Mouse (Mus musculus): ENCODE data around the gene Olfr609. TPM values are rescaled to one million over a fixed set of nuclear protein-coding genes. Genes with fewer than 3 reads are reported as not detected.
"Not testable (repeated sequence)": the region's sequence is repeated elsewhere in the genome, so short reads cannot be mapped to it uniquely, and the experiment has no call there.

Olfr609 gene
- not detected in 2 replicates for polyA plus RNA-seq (2016; fragmentation: Nextera tagmentation; extraction: Ambion mirVana)

GRCm38 (mm10) chr7:103497962-103498361, at the start of gene Olfr609:
Gene Olfr609 (minus strand): TSS chr7:103498062.
- Histone ChIP-seq H3K4me3 (replicated peaks) (no peak within 1 kb of the TSS), H3K4me1 (no peaks in the 10 kb centered on the region), H3K4me2 (no peak within 1 kb of the TSS), H3K9me3 (no peaks in the 10 kb centered on the region), H3K36me3 (replicated peaks) (no peaks in the 10 kb centered on the region), H3K9ac (no peak within 1 kb of the TSS), H3K27me3 (no peaks in the 10 kb centered on the region), H3K27ac (no peak within 1 kb of the TSS)
- no peak for ATAC-seq (ENCODE audit: low FRiP score)
- WGBS = 79% methylated on average over 1 of the region's 1 CpGs

DNA sequence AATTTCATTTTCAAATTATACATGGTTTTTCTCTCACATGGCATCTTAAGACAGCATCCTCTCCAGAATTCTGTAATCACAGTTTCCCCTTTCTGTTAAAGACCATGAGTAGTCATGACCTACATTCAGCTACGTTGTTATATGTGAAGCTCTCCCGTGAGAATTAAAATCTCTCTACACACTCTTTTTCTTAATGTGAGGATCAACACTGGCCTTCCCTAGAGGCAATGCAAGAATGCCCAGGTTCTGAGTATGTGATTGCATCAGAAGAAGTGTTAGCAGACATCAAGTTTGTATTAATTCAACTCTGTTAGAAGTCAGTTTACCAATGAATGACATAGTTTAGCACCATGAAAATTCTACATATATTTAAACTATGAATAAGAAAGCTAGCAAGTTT, 44.8 kb upstream of the Olfr609 start, which contains the start of gene Olfr612:
Gene Olfr612, minus strand, starts transcription at position 101 of the 400 bp plus-strand sequence.
- not testable (repeated sequence) for H3K4me1 ChIP-seq; H3K4me2 ChIP-seq; H3K36me3 ChIP-seq (replicated peaks); H3K4me3 ChIP-seq (replicated peaks); H3K9ac ChIP-seq; H3K27me3 ChIP-seq; H3K9me3 ChIP-seq; H3K27ac ChIP-seq; ATAC-seq (ENCODE audit: low FRiP score)
- WGBS = 79% methylated on average over 2 of the region's 2 CpGs

GRCm38 (mm10) chr7:103520746-103521145, 22.9 kb upstream of the Olfr609 start, which contains the start of gene Olfr611:
Gene Olfr611 (minus strand): TSS chr7:103520846.
- not testable (repeated sequence) for ATAC-seq (ENCODE audit: low FRiP score); H3K9me3 ChIP-seq; H3K9ac ChIP-seq; H3K27ac ChIP-seq; H3K4me3 ChIP-seq (replicated peaks); H3K4me1 ChIP-seq; H3K36me3 ChIP-seq (replicated peaks); H3K27me3 ChIP-seq; H3K4me2 ChIP-seq
- 75% methylated on average over 1 of the region's 1 CpGs for WGBS

GRCm38 (mm10) chr7:103512022-103512421, 14.2 kb upstream of the Olfr609 start, which contains the start of gene Olfr610:
Gene Olfr610 (minus strand): TSS chr7:103512122.
- 92% methylated on average over 2 of the region's 2 CpGs for WGBS
- Histone ChIP-seq H3K27me3 (no peaks in the 10 kb centered on the region), H3K4me2 (no peak within 1 kb of the TSS), H3K4me1 (no peaks in the 10 kb centered on the region), H3K27ac (no peak within 1 kb of the TSS), H3K36me3 (replicated peaks) (no peaks in the 10 kb centered on the region), H3K4me3 (replicated peaks) (no peak within 1 kb of the TSS), H3K9me3 (no peaks in the 10 kb centered on the region), H3K9ac (no peak within 1 kb of the TSS)
- ATAC-seq (ENCODE audit: low FRiP score) = no peak

- H3K4me3 ChIP-seq (replicated peaks); H3K9ac ChIP-seq; H3K36me3 ChIP-seq (replicated peaks); H3K4me2 ChIP-seq; ATAC-seq (ENCODE audit: low FRiP score); H3K27ac ChIP-seq; H3K27me3 ChIP-seq; H3K9me3 ChIP-seq; H3K4me1 ChIP-seq: not testable (repeated sequence)
- WGBS = 85% methylated on average over 9 of the region's 9 CpGs
Observed at GRCm38 (mm10) chr7:103477106-103477505, 20.8 kb downstream of the Olfr609 start.

DNA sequence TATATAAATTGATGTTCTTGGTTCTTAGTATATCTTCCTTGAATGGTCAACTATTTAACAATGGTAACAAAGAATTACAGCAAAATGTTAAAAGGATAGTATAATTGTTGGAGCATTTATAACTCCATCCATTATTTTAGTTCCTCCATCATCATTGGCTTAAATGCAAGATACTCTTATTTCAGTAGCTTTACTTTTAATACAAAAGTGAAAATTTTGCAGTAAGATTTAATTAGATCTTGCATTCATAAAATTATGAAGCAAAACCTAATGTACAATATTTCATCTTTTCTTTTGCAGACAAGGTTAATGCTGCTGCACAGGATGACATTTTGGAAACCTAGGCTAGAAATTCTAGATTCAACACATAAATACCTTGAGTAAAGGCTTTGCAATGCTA, 28.3 kb downstream of the Olfr609 start, which contains the start of gene Olfr608:
Gene Olfr608, plus strand, starts transcription at position 301 of the 400 bp plus-strand sequence.
- H3K27ac ChIP-seq = no peak within 1 kb of the TSS
- ATAC-seq (ENCODE audit: low FRiP score) = no peak
- no peak within 1 kb of the TSS for H3K4me2 ChIP-seq
- H3K9ac ChIP-seq = no peak within 1 kb of the TSS
- no peaks in the 10 kb centered on the region for H3K36me3 ChIP-seq (replicated peaks)
- no peaks in the 10 kb centered on the region for H3K27me3 ChIP-seq
- no peaks in the 10 kb centered on the region for H3K9me3 ChIP-seq
- no peak within 1 kb of the TSS for H3K4me3 ChIP-seq (replicated peaks)
- H3K4me1 ChIP-seq = no peaks in the 10 kb centered on the region

- no peaks in the 10 kb centered on the region for H3K27me3 ChIP-seq
- no peak overlapping the region for H3K9ac ChIP-seq
- H3K4me2 ChIP-seq = no peak overlapping the region
- H3K4me1 ChIP-seq = no peaks in the 10 kb centered on the region
- H3K9me3 ChIP-seq = no peaks in the 10 kb centered on the region
- no peak for ATAC-seq (ENCODE audit: low FRiP score)
- H3K4me3 ChIP-seq (replicated peaks) = no peak overlapping the region
- H3K36me3 ChIP-seq (replicated peaks) = no peaks in the 10 kb centered on the region
- no peak overlapping the region for H3K27ac ChIP-seq
- 92% methylated on average over 5 of the region's 5 CpGs for whole genome bisulfite sequencing
Observed at GRCm38 (mm10) chr7:103460590-103460989, 37.3 kb downstream of the Olfr609 start.

GRCm38 (mm10) chr7:103448746-103449145, 49.1 kb downstream of the Olfr609 start, which contains the start of gene Olfr606:
Gene Olfr606 (plus strand): TSS chr7:103449046.
- Histone ChIP-seq H3K4me3 (replicated peaks) (no peak within 1 kb of the TSS), H3K9ac (no peak within 1 kb of the TSS), H3K4me1 (no peaks in the 10 kb centered on the region), H3K27me3 (no peaks in the 10 kb centered on the region), H3K36me3 (replicated peaks) (no peaks in the 10 kb centered on the region), H3K9me3 (no peaks in the 10 kb centered on the region), H3K4me2 (no peak within 1 kb of the TSS), H3K27ac (no peak within 1 kb of the TSS)
- no peak for ATAC-seq (ENCODE audit: low FRiP score)
- 90% methylated on average over 2 of the region's 2 CpGs for WGBS

DNA sequence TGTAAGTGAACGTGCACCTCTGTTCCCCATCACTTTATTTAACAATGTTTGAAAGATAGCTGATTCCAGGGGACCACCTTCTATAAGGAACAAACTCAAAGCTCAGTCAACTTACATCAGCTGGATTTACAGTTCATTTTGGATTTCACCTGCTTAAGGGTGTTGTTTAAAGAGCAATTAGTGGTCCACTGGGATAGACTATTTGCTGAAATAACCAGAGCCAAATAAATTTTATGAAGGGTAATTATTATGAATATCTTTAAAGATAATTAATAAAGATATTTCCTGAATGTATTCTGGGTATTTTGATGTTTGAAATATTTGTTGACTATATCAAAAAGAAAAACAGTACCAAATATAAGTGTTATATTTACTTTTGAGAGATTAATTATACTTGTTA, 52.5 kb downstream of the Olfr609 start, which contains the start of gene Olfr605:
Gene Olfr605, minus strand, starts transcription at position 101 of the 400 bp plus-strand sequence.
- H3K4me3 ChIP-seq (replicated peaks) = no peak within 1 kb of the TSS
- H3K27ac ChIP-seq = no peak within 1 kb of the TSS
- no peaks in the 10 kb centered on the region for H3K36me3 ChIP-seq (replicated peaks)
- no peaks in the 10 kb centered on the region for H3K9me3 ChIP-seq
- no peaks in the 10 kb centered on the region for H3K4me1 ChIP-seq
- no peak within 1 kb of the TSS for H3K9ac ChIP-seq
- 80% methylated on average over 1 of the region's 1 CpGs for WGBS
- ATAC-seq (ENCODE audit: low FRiP score) = no peak
- H3K27me3 ChIP-seq = no peaks in the 10 kb centered on the region
- no peak within 1 kb of the TSS for H3K4me2 ChIP-seq

Other genes starting within 250 kb of the Olfr609 start
- gene Usp17ld, start 245.6 kb downstream of the Olfr609 start, polyA plus RNA-seq (2016; fragmentation: Nextera tagmentation; extraction: Ambion mirVana) = not detected in 2 replicates
- gene Olfr596, start 192.4 kb downstream of the Olfr609 start, polyA plus RNA-seq (2016; fragmentation: Nextera tagmentation; extraction: Ambion mirVana) = not detected in 2 replicates
- 0.20 TPM in 1 of 2 replicates, not detected in the other for gene Olfr597, start 181.7 kb downstream of the Olfr609 start, polyA plus RNA-seq (2016; fragmentation: Nextera tagmentation; extraction: Ambion mirVana)
- not detected in 2 replicates for gene Olfr598, start 174.5 kb downstream of the Olfr609 start, polyA plus RNA-seq (2016; fragmentation: Nextera tagmentation; extraction: Ambion mirVana)
- gene Olfr599, start 162.1 kb downstream of the Olfr609 start, polyA plus RNA-seq (2016; fragmentation: Nextera tagmentation; extraction: Ambion mirVana) = not detected in 2 replicates
- gene Olfr600, start 148.4 kb downstream of the Olfr609 start, polyA plus RNA-seq (2016; fragmentation: Nextera tagmentation; extraction: Ambion mirVana) = not detected in 2 replicates
- not detected in 2 replicates for gene Olfr601, start 135.4 kb downstream of the Olfr609 start, polyA plus RNA-seq (2016; fragmentation: Nextera tagmentation; extraction: Ambion mirVana)
- gene Olfr603, start 111.9 kb downstream of the Olfr609 start, polyA plus RNA-seq (2016; fragmentation: Nextera tagmentation; extraction: Ambion mirVana) = not detected in 2 replicates
- gene Usp17lc, start 83.0 kb downstream of the Olfr609 start, polyA plus RNA-seq (2016; fragmentation: Nextera tagmentation; extraction: Ambion mirVana) = not detected in 2 replicates
- not detected in 2 replicates for gene Olfr605, start 52.6 kb downstream of the Olfr609 start, polyA plus RNA-seq (2016; fragmentation: Nextera tagmentation; extraction: Ambion mirVana)
- gene Olfr606, start 49.0 kb downstream of the Olfr609 start, polyA plus RNA-seq (2016; fragmentation: Nextera tagmentation; extraction: Ambion mirVana) = not detected in 2 replicates
- not detected in 2 replicates for gene Olfr607, start 33.9 kb downstream of the Olfr609 start, polyA plus RNA-seq (2016; fragmentation: Nextera tagmentation; extraction: Ambion mirVana)
- gene Olfr608, start 28.2 kb downstream of the Olfr609 start, polyA plus RNA-seq (2016; fragmentation: Nextera tagmentation; extraction: Ambion mirVana) = not detected in 2 replicates
- gene Olfr610, start 14.1 kb upstream of the Olfr609 start, polyA plus RNA-seq (2016; fragmentation: Nextera tagmentation; extraction: Ambion mirVana) = not detected in 2 replicates
- gene Olfr611, start 22.8 kb upstream of the Olfr609 start, polyA plus RNA-seq (2016; fragmentation: Nextera tagmentation; extraction: Ambion mirVana) = not detected in 2 replicates
- not detected in 2 replicates for gene Olfr612, start 44.7 kb upstream of the Olfr609 start, polyA plus RNA-seq (2016; fragmentation: Nextera tagmentation; extraction: Ambion mirVana)
- gene Olfr613, start 50.0 kb upstream of the Olfr609 start, polyA plus RNA-seq (2016; fragmentation: Nextera tagmentation; extraction: Ambion mirVana) = not detected in 2 replicates
- not detected in 2 replicates for gene Olfr615, start 58.0 kb upstream of the Olfr609 start, polyA plus RNA-seq (2016; fragmentation: Nextera tagmentation; extraction: Ambion mirVana)
- gene Olfr616, start 71.1 kb upstream of the Olfr609 start, polyA plus RNA-seq (2016; fragmentation: Nextera tagmentation; extraction: Ambion mirVana) = not detected in 2 replicates
- not detected in 2 replicates for gene Olfr617, start 75.0 kb upstream of the Olfr609 start, polyA plus RNA-seq (2016; fragmentation: Nextera tagmentation; extraction: Ambion mirVana)
- gene Olfr618, start 92.0 kb upstream of the Olfr609 start, polyA plus RNA-seq (2016; fragmentation: Nextera tagmentation; extraction: Ambion mirVana) = not detected in 2 replicates
- not detected in 2 replicates for gene Olfr619, start 102.5 kb upstream of the Olfr609 start, polyA plus RNA-seq (2016; fragmentation: Nextera tagmentation; extraction: Ambion mirVana)
- not detected in 2 replicates for gene Olfr620, start 114.5 kb upstream of the Olfr609 start, polyA plus RNA-seq (2016; fragmentation: Nextera tagmentation; extraction: Ambion mirVana)
- gene Olfr622, start 144.6 kb upstream of the Olfr609 start, polyA plus RNA-seq (2016; fragmentation: Nextera tagmentation; extraction: Ambion mirVana) = not detected in 2 replicates
- gene Olfr623, start 165.6 kb upstream of the Olfr609 start, polyA plus RNA-seq (2016; fragmentation: Nextera tagmentation; extraction: Ambion mirVana) = not detected in 2 replicates
- 0.04 TPM in 2 replicates for gene Olfr624, start 173.1 kb upstream of the Olfr609 start, polyA plus RNA-seq (2016; fragmentation: Nextera tagmentation; extraction: Ambion mirVana)
- not detected in 2 replicates for gene Olfr625-ps1, start 184.7 kb upstream of the Olfr609 start, polyA plus RNA-seq (2016; fragmentation: Nextera tagmentation; extraction: Ambion mirVana)
- gene Olfr243, start 216.6 kb upstream of the Olfr609 start, polyA plus RNA-seq (2016; fragmentation: Nextera tagmentation; extraction: Ambion mirVana) = not detected in 2 replicates
- gene Olfr628, start 232.3 kb upstream of the Olfr609 start, polyA plus RNA-seq (2016; fragmentation: Nextera tagmentation; extraction: Ambion mirVana) = not detected in 2 replicates
- gene Olfr629, start 246.9 kb upstream of the Olfr609 start, polyA plus RNA-seq (2016; fragmentation: Nextera tagmentation; extraction: Ambion mirVana) = not detected in 2 replicates

Data from forebrain, embryonic 12.5 days (tissue).